In the genomic region with DNA sequence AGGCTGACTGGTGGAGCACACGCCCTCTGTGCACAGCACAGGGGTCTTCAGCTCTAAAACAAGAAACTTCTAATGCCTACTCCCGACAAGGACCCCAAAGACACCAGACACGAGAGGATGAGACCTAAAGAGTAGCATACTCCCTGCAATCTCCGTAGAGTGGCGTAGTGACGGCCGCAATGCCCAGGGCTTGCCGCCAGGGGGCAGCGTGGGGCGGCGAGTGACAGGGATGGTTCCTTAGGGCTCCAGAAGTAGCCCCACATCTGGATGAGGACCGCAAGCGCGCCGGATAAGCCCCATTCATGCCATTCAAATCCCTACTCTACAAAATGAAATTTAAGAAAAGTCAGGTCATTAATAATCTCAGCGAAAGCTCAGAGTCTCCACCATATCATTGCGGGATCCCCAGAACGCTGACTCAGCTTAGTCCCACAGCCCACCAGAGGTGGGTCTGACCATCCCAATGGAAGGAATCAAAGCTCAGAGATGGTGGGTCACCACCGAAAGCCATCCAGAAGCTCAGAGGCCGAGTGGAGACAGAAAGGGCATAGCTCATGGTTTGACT, we compare ENCODE assay signal across 1 mouse cellular context.
TF ChIP-seq lines count a peak whose summit lies in the region.

No protein-coding gene starts in this region.

TF ChIP-seq in MEL, 35 proteins besides CTCF, POLR2A, EP300 and RAD21 (continued from another document):
- no peak for TF ChIP-seq ZMIZ1 (IDR thresholded peaks at IDR 0.05; ENCODE audit: low read depth, low read length)
TF ChIP-seq in MEL: peak in this region for 2.
